Mouse (Mus musculus) urinary bladder, adult 18-20 months (tissue): Measurements from ENCODE around the gene Sort1.

ENCODE experiments used
- DNase-seq, 2 experiments: peaks; one replicate each; pipeline ENCODE4 v3.0.0; 2022; ENCODE audit warnings: low spot score in 2 of 2, mixed read lengths in 2 of 2

The Sort1 gene

DNA sequence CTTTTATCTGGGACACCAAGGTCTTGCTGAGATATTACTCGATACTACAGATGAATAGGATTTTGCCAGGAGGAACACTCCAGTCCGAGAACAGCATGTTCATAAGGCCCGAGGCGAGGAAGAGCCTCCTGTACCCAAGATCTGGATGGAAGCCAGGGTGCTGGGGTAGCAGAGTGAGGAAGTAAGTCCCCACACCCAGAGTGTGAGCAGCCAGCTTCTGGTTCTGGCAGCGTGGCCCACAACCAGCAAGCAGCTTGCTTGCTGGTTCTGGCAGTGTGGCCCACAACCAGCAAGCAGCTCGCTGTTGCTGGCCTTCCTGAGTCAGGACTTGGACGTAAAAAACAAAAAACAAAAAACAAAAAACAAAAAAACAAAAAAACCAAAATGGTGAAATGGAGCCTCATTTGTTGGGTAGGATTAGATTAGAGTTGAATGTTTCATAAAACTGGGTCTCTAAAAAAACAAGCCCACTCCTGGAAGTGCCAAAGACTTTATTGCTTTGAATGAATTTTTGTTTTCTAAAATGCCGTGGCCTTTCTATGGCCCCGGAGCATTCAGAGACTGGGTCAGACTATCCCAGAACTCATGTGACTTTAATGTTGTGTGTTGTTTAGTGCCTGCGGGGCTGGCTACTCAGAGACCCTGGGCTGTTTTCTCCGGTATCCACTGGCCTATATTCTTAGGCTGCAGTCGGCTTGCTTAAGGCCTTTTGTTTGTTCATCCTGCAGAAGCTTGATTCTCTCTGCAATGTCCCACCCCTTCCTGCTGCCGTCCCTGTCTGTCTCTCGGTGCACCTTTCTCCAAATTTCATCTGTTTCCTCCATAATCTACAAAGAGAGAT lies 11.7 kb downstream of the Sort1 start:
- no peak for DNase-seq

DNA sequence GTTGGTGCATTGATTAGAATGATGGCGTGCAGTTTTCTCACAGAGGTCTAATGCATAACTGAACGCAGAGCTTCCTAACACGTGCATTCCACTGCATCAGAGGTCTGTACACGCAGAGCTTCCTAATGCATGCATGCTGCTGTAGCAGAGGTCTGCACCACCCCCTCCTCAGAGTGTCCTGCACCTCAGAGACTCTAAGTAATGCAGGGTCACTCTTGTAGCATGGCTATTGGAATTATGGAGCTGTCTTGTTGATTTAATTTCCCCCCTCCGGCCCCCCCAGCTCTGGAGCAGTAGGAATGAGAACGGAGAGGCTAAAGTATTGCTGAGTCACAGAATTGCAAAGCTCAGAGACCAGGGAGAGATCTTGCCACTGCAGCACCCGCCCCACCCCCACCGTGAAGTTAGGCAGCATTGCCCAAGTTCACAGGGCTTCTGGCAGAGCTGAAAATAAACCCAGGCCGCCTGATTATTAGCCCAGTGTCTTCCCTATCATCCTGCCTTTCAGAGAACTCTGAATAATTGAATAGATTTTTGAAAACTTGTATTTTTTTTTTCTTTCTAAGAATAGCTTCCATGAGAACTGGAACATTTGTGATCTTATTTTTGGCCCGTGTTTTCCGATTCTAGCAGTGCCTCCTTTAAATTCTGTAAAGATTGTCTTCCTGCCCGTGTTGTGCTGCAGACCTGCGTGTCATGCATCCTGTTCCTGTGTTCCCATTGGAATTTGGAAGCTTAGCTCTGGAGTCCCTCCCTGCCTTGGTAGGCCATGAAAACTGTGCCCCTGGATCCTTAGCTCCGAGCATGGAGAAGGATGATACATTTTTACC lies 12.6 kb downstream of the Sort1 start:
- DNase-seq, result peak; percentile 37 to 48

DNA sequence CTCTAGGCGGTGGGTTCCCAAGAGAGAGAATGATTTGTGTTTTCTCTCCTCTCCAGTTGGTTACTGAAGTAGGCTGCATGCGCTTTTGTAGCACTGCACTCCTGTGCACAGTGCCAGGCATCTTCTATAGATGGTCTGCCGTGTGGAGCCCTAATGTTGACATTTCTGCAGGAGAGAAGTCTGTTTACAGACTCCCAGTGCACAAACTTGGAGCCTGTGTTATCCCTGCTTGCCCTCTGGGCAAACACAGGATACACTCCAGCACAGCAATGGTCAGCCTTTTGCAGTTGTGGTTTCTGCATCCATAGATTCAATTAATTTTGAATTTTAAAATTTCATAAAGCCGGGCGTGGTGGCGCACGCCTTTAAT lies 13.2 kb downstream of the Sort1 start:
- no peak for DNase-seq

DNA sequence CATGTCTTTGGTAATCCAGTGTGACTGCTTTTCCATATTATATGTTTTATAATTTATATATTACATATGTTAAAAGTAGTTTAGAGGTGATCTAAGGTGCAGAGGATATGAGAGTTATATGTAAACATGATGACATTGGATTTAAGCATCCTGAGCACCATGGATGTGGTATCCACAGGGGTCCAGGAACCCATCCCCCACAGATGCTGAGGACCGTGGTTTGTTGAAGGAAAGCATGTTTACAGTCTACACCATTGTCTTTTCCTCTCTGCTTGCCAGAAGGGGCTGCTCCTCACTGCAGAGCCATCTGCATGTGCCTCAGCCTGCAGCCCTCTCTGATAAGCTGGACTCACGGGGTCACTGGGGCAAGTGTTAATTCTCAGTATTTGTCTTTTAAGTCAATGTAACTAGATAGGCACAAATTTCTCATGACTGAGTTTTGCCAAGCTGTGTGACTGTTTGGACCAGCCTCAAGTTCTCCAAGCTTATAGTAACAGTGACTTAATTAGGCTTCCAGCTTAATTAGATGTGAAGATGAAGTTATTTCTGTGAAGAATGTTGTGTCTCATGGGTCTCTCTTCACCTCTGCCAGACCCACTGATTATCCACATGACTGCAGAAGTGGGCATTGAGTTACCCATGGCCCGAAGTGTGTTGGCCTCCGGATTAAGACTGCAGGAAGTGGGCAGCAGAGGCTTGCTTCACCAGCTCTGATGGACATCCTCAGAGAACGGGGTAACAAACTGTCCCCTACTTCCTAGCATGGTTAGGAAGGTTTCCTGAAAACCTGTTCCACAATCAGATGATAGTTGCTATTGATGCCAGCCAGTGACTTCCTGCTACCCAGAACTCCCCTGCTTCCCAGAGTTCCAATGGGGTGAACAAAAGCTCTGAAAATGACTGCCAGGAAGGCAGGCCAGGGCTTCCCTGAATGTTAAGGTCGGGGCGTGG lies 14.0 kb downstream of the Sort1 start:
- DNase-seq, result no peak

DNA sequence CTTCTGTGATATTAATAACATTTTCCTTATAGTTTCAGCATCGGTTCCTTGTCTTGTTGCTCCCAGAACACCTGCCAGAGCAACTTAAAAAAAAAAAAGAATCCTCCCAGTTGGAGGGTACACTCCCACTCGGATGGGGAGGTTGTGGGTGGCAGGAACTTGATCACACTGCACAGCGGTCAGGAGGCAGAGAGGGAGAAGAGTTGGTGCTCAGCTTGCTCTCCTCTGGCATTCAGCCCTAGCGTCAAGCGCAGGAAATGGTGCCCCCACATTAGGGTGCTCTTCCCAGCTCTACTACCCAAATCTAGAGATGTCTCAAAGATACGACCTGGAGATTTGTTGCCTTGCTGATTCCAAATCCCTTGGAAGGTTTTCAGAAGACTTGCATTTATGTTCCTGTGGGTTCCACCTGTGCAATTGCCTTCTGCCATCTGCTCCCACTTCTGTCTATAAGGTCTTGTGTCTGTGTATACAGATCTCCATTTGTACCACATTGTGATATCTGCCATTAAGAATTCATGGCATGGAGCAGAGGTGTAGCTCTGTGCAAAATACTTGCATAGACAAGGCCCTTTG lies 16.7 kb downstream of the Sort1 start:
- no peak for DNase-seq

DNA sequence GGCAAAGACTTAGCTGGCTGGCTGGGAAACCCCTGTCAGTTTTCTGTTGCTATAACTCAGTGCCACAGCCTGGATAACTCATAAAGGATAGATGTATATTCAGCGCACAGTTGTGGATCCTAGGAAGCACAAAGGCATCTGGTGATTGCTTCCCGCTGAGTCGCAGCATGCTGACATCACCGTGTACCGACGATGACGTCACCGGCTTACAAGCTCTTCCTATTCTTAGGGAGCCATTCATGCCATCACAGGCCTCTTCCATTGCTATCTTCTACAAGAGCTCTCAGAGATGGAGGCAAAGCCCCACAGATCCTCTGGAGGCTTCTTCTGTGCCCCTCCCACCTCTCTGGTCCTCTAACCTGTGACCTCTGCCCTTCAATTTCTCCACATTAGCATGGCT lies 19.8 kb downstream of the Sort1 start:
- no peak for DNase-seq

DNA sequence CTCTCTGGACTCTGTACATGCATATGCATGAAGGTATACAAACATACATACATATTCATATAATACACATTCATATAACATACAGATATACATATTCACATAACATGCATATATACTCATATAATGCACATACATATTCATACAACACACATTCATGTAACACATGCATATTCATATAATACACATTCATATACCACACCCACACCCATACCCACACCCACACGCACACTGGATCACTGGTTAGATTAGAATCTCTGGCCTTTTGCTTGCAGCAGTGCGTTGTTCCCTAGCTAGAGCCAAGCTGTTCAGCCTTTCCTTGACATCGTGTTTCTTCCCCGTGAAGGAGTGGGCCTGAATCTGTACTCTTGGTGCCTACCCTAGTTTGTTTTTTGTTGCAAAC lies 20.9 kb downstream of the Sort1 start:
- DNase-seq, result no peak

DNA sequence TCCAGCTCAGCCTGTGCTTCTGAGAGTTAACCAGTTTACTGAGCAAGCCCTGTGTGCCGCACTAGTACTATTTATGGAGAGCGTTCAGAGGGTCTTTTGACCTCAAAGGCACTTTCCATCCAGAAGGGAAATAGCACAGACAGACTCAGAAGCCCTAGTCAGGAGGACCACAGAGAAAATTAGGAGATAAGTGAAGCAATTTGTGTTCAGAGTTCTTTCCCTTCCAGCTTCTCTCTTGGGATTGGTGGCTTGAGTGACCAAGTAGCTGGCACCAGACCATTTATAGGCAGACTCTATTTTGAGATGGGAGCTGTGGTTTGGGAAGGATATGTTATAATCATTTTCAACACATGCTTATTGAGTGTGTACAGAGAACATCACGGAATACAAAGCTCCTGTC lies 22.5 kb downstream of the Sort1 start:
- DNase-seq, result no peak

DNA sequence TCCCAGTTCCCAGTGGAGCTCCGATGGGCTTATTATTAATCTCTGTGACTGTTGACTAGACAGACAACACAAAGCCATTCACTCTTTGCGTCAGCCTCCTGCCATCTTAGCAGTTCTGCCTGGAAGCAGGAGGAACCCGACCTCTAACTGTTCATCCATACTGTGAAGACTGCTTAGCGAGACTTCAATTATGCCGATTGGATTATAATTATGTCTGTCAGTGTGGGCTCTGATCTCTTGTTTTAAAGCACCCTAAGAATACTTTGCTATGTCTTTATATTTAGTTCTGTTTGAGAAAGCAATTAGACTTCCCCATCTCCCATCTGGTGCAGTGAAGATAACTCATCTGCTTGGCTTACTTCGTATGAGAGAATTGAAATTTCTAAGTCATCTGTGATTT lies 23.6 kb downstream of the Sort1 start:
- DNase-seq, result no peak

DNA sequence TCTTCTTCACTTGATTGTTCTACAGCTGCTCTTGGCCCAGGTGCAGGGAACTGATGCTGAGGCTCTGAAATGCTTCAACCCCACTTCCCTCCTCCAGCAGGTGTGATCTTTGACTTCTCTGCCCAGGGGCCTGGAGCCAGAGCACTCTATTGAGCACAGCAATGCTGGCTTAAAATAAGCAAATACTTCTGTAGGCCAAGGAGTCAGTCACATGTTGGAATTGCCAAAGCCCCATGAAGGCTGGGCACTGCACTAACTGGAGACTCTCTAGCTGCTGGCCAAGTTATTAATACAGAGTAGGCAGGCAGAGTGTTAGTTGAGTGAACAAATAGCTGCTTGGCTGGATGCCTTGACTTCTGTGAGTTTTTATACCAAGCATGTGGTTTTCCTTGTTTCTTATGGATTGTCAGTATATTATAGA lies 27.0 kb downstream of the Sort1 start:
- DNase-seq, result no peak

DNA sequence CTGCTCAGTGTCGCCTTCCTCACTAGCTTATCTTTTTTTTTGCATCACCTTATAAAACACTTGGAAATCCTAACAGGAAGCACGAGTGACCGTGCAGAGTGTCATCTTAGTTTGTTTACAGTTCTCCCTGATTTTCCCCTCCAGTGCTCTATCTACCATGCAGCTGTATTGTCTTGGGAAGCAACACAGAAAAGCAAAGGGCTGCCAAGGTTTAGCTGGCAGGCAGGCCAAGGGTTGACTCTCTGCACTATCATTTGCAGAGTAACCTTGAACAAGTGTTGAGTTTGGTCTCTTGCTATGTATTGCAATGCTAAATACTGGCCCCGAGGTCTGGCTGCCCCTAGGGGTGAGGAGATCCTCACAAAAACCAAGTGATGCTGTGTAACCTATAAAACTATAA lies 27.8 kb downstream of the Sort1 start:
- no peak for DNase-seq

DNA sequence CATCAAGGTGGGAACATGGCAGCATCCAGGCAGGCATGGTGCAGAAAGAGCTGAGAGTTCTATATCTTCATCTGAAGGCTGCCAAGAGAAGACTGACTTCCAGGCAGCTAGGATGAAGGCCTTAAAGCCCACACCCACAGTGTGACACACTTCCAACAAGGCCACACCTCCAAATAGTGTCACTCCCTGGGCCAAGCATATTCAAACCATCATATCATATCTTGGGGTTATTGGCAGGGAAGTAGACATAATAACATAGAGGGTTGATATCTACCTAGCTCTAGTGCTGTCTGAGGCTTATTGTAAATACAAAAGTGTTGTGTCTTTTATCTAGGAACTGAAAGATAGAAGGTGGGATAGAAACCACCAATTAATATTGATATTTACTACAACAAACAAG lies 28.5 kb downstream of the Sort1 start:
- DNase-seq, result no peak

DNA sequence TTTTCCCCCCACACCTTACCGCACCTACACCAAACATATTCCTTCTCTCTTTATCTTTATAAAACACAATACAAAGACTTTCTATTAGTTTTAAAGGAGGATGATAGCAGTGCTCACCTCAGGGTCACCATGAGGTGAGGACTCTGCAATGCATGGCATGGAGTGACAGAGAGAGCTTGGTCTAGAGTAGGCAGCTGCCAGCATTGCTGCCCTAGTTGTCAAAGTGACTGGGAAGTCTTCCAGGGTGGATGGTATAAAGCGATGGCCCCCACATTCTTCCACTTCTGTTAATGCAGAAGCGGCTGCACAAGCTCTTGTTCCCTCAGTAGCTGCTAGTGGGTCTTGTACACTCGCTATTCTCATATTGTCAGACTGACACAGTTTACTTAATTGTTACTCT lies 29.3 kb downstream of the Sort1 start:
- DNase-seq, result no peak

DNA sequence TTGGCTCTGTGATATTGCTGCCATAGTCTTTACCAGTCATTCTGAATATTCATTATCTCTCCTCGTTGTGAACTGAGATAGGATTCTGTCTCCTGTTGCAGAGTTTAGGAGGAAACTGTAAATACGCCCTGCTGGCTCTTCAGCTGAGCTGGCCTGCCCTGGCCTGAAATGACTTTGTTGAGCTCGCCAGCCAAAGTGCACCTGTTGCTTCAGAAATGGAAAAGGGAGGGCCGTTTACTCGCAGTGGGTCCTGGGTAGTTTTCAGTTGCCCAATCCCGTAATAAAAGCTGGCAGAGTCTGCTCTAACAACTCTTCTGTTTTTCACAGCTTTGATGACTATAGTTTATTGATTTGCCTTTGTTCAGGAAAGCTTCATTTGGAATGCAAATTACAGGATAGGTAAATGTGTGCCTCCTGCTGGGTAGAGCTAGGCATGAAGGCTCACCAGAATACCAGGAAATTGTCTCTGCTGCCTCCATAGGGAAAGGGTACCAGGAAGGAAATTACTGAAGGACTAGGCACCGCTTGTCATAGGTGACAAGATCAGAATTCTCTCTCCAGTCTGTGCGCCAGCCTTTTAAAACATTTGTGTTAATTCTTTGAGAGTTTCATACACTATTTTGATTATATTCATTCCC lies 30.3 kb downstream of the Sort1 start:
- DNase-seq, result no peak

DNA sequence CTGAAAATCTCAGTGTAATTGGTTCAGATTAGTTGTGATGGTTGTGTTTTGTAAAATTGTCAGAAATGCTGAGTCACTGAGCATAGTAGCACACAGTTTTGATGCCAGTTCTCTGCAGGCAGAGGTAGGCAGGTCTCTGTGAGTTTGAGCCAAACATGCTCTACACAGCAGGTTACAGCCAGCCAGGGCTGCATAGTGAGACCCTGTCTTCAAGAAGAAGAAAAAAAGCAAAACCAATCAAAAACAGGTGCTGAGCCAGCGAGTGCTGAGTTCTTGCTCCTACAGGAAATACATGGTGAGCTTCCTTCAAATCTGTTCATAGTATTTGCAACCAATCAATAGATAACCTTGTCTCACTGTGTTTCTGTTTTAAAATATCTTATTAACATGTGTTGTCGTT lies 34.6 kb downstream of the Sort1 start:
- DNase-seq, result no peak

DNA sequence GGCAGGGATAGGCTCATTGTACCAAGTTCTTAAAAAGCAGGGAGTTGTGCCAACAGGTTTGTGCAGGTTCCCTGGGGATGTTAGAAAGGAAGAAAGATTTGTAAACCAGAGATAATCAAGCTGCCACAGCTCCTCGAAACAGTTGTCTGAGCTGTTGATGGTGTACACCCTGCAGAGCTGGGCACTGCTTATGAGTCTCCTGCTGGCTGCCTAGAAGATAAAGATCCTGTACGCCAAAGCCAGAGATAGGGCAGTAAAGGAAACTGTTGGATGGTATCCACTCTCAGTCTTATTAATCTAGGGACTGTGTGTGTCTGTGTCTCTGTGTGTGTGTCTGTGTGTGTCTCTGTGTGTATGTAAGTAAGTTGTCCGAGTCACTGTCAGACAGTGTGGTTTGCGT lies 37.8 kb downstream of the Sort1 start:
- no peak for DNase-seq

DNA sequence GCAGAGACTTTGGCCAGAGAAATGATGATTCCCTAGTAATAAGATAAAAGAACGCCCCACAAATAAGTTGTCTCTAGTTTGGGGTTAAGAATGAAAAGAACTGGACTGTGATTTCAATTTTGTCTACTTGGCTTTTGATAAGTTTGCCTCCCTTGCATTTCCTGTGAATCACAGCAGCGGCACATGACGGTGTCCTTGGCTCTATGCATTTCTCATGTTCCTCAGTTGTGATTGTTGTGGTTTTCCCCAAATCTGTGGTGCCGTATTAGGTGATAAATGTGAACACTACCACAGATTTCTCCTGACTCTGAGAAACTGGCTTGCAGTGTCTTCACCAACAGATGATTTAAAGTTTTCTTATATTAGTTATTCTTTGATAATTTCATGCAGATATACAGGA lies 38.3 kb downstream of the Sort1 start:
- DNase-seq, result no peak

DNA sequence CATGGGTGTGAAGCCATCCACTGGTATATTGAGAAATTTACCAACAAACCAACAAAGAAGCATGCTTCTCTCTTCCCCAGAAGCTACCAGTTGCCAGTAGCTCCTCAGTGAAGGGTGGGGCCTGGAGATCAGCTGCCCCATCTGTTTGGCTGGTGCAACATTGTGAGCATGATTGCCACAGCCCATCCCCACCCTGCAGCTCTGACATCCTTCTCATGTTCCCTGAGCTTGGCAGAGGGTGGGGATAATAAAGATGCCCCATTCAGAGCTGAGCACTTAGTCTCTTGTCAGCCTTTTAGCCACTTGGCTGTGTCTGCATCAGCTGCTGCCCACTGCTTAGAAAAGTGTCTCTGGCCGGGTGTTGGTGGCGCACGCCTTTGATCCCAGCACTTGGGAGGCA lies 39.1 kb downstream of the Sort1 start:
- no peak for DNase-seq

DNA sequence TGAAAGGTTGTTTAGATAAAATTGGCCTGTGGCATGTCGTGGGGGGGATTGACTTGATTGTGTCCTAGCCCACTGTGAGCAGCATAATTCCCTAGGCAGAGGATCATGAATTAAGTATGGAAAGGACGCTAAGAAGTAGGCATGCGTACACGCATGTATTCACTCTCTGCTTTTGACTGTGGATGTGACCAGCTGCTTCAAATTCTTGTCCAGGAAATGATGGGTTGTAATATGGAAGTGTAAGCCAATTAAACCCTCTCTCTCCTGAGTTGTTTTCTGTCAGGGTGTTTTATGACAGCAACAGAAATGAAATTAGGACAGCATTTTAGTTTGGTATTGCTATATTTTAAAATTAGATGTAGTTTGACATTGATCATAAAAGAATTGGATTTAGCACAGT lies 41.0 kb downstream of the Sort1 start:
- no peak for DNase-seq

DNA sequence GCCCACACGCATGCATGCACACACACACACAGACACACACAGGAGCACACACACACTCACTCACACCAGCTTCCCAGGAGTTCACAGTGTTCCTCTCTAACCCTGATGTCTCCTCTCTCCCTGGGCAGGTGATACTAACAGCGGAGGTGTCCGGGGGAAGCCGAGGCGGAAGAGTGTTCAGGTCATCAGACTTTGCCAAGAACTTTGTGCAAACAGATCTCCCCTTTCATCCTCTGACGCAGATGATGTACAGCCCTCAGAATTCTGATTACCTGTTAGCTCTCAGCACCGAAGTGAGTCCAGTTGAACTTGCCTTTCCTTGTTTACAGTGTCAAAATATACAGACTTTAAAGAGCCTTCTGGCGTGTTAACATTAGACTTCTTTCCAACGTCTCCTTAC lies 41.6 kb downstream of the Sort1 start:
- no peak for DNase-seq

DNA sequence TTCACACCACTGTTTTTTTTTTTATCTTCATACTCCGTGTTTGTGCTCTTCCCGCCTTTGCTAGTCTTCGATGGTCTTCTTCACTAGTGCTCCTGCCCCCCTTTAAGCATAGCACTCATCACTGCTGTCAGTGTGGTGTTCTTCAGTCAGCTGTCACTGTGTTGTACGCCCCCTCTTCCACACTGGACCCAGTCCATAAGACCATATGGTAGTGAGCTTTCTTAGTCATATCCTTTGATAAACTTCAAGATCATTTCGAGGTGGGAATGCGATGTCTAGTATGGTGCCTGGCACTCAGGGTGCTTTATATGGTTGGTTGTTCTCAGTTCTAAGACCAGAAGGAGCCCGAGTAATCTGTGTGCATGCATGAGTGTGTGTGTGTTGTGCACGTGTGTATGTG lies 43.4 kb downstream of the Sort1 start:
- DNase-seq, result no peak
